Mouse (Mus musculus) heart, adult 11 months (tissue): ENCODE results near the gene Tepsin.
A peak's percentile ranks its signal among the peaks of the same experiment; 100 is the strongest.

Source experiments
- DNase-seq: peaks from one replicate; pipeline ENCODE4 v3.0.0; 2022

Gene Tepsin

GRCm38 (mm10) chr11:120098588-120099511 lies at the start of gene Tepsin, which contains the start of gene Ndufaf8:
Gene Tepsin, minus strand, starts transcription at chr11:120098731.
Gene Ndufaf8, plus strand, starts transcription at chr11:120098928.
- DNase-seq = peak; percentile 100

- no peak for DNase-seq
These were observed 45.4 kb upstream of the Tepsin start for GRCm38 (mm10) chr11:120143708-120144497.

GRCm38 (mm10) chr11:120142601-120143051 lies 44.1 kb upstream of the Tepsin start:
- DNase-seq = peak; percentile 99

- no peak for DNase-seq
These were observed 41.7 kb upstream of the Tepsin start for GRCm38 (mm10) chr11:120140255-120140654.

GRCm38 (mm10) chr11:120139309-120139731 lies 40.8 kb upstream of the Tepsin start:
- DNase-seq = no peak

GRCm38 (mm10) chr11:120137625-120138004 lies 39.1 kb upstream of the Tepsin start:
- peak; percentile 95 for DNase-seq

GRCm38 (mm10) chr11:120136796-120137624 lies 38.5 kb upstream of the Tepsin start:
- no peak for DNase-seq

GRCm38 (mm10) chr11:120136195-120136594 lies 37.7 kb upstream of the Tepsin start:
- DNase-seq = no peak

- DNase-seq = peak; percentile 97
These were observed 36.5 kb upstream of the Tepsin start for GRCm38 (mm10) chr11:120134847-120135530.

- DNase-seq = no peak
These were observed 35.6 kb upstream of the Tepsin start for GRCm38 (mm10) chr11:120134148-120134547.

GRCm38 (mm10) chr11:120129281-120129680 lies 30.8 kb upstream of the Tepsin start:
- no peak for DNase-seq

- no peak for DNase-seq
These were observed 28.3 kb upstream of the Tepsin start for GRCm38 (mm10) chr11:120126845-120127244.

GRCm38 (mm10) chr11:120122126-120122525 lies 23.6 kb upstream of the Tepsin start:
- peak; percentile 79 for DNase-seq

GRCm38 (mm10) chr11:120120642-120121420 lies 22.3 kb upstream of the Tepsin start:
- no peak for DNase-seq

- DNase-seq = no peak
These were observed 21.5 kb upstream of the Tepsin start for GRCm38 (mm10) chr11:120119936-120120541.

GRCm38 (mm10) chr11:120119108-120119507 lies 20.6 kb upstream of the Tepsin start:
- DNase-seq = no peak

GRCm38 (mm10) chr11:120117626-120118025 lies 19.1 kb upstream of the Tepsin start:
- no peak for DNase-seq

GRCm38 (mm10) chr11:120114488-120115215 lies 16.1 kb upstream of the Tepsin start:
- DNase-seq = no peak

GRCm38 (mm10) chr11:120112136-120112535 lies 13.6 kb upstream of the Tepsin start:
- DNase-seq = no peak

GRCm38 (mm10) chr11:120111033-120111432 lies 12.5 kb upstream of the Tepsin start:
- no peak for DNase-seq
